Mouse (Mus musculus): ENCODE measurements around the gene Ebf1.

Ebf1 gene

DNA sequence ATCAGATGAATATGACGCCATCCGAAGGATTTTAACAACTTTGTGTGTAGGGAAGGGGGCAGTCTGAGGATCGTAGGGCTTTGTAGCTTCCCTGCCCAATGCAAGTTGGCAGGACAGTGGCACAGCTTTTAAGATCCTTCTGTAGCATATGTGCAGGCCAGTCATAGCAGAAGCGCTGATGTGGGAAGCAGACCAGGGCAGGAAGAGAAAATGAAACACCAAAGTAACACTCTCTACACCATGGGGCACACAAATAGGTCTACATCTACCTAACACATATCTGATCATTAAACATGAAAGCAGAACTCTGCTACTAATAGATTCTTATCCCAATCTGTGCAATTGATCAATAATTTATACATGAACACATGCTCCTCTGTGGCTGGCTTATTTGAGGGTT, 277.7 kb downstream of the Ebf1 start:
- DNase-seq (ENCODE audit: low read depth, low spot score) = no peak

GRCm38 (mm10) chr11:44895893-44896292, 278.8 kb downstream of the Ebf1 start:
- DNase-seq (ENCODE audit: low read depth, low spot score) = no peak

- DNase-seq (ENCODE audit: low read depth, low spot score) = no peak
These were observed 280.1 kb downstream of the Ebf1 start for GRCm38 (mm10) chr11:44897140-44897665.

DNA sequence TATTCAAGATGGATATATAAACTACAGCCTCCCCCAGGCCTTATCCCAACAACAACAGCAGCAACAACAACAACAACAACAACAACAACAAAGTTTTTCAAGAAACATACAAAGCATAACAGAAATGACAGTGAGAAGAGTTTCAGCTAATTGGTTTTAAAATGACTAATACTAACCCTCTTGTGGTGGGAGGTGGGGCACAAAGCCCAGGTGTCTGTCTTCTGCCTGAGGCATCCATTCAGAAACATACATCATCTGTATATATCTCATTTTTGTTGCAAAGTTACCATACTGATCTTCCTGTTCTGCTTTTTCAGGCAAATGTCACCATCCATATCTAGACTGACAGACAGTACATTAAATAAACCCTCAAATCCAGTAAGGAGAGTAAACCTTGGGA, 282.4 kb downstream of the Ebf1 start:
- no peak for DNase-seq (ENCODE audit: low read depth, low spot score)

GRCm38 (mm10) chr11:44899965-44900364, 282.8 kb downstream of the Ebf1 start:
- no peak for DNase-seq (ENCODE audit: low read depth, low spot score)

DNA sequence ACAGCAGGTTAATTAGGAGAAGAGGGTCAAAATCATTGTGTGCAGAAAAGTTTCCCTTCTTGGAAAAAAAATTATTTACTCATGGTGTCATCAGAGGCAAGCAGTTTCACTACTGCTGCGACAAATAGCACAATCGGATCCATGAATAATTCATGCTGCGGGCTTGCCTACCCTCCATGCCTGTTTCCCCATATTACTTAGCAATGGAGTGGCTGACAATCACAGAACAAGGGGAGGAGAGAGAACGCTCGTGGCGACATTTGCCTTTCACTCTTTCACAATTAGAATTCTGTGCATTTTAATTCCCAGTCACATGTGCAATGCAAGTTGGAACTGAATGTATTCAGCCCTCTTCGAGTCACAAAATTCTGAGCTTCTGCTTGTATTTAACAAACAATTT, 283.4 kb downstream of the Ebf1 start:
- DNase-seq (ENCODE audit: low read depth, low spot score) = no peak

DNA sequence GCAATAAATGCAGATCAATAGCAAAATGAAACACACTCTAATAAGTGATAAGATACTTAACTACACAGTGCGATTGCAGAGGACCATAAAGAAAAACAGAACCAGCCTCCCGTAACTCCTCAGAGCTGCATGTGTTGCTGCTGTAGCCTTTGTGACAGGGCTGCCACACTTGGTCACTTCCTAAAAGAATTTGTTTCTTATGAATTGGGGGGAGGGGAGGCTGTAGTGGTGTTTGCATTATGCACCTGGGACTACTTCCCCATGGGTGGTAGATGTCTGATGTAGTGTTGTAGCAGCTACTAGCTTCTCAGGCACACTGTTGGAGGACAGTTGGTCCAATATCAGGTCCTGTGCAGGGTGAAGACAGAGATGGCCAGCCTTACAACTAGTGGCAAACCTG, 284.6 kb downstream of the Ebf1 start:
- no peak for DNase-seq (ENCODE audit: low read depth, low spot score)

GRCm38 (mm10) chr11:44902165-44902564, 285.0 kb downstream of the Ebf1 start:
- no peak for DNase-seq (ENCODE audit: low read depth, low spot score)

- DNase-seq (ENCODE audit: low read depth, low spot score) = no peak
These were observed 287.0 kb downstream of the Ebf1 start for GRCm38 (mm10) chr11:44904121-44904520.

DNA sequence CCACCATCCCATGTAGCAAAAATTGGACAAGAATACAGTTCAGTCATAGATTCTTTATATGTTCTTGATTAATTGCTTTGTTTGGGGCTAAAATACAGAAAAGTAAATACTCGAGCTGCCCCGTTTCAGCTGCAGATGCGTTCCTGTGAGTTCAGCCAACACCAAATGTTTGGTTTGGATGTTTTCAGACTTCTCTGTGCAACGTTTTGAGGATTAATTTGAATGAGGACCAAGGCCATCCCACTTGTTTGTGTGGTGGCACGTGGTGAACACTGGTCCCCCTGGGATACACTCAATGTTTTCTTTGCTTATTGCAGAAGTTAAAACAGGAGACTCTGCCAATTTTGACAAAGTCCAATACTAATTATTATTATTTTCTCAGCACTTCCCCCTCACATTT, 289.3 kb downstream of the Ebf1 start:
- no peak for DNase-seq (ENCODE audit: low read depth, low spot score)

GRCm38 (mm10) chr11:44911765-44912164, 294.6 kb downstream of the Ebf1 start:
- no peak for DNase-seq (ENCODE audit: low read depth, low spot score)

DNA sequence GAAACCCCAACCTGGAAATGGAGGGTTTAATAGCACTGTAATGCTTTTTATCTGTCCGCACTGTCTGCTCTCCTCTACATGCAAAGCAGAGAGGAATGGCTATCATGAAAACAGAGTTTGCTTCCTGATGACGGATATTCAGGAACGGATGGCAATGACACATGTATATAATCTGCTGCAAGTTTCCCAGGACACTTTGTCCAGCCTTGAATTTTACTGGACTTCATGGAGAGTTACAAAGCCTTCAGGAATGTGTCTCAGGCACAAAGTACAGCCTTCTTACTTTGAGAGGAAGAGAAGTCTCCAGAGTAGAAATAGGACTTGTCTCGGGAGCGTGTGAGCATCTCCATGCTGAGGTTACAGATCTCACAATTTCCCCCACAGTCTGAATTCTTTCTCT, 296.7 kb downstream of the Ebf1 start:
- DNase-seq (ENCODE audit: low read depth, low spot score) = no peak

DNA sequence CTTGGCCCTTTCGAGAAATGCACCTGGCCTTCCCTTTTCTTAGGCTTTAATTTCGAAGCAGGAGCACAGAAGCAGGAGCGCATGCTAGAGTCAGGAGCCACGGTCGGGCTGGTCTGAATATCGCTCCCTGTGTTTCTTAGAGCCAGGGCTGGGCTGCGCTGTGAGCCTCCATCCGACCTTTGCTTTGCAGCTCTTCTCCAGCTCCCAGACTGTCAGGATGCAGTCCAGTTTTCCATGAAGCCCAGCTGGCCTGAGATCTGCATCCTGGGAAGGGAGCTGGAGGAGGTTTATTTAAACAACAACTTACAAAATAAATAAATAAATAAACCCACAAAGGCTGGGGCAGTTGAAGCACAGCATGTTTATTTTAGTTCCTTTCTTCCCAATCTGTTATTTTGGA, 299.9 kb downstream of the Ebf1 start:
- DNase-seq (ENCODE audit: low read depth, low spot score) = no peak

GRCm38 (mm10) chr11:44923138-44923537, 306.0 kb downstream of the Ebf1 start:
- no peak for DNase-seq (ENCODE audit: low read depth, low spot score)

- DNase-seq (ENCODE audit: low read depth, low spot score) = no peak
These were observed 306.9 kb downstream of the Ebf1 start for GRCm38 (mm10) chr11:44923868-44924508.

DNA sequence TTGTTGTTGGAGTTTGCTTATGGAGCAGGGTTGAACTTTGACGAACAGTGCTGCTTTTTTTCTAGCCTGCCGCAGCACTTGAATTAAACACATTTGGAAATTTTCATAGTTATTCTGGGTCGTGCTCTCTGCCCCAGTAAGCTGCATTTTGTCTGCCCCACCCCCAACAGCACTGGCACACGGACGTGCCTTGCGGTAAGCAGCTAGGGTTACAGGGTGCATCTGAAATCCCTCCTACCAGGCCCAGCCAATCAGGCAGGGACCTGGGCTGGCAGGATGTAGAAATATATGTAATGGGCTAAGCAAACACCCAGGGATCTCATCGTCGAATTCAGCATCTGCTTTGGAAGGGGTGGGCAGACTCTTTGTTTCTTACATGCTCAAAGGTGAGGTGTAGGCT, 307.8 kb downstream of the Ebf1 start:
- no peak for DNase-seq (ENCODE audit: low read depth, low spot score)

- DNase-seq (ENCODE audit: low read depth, low spot score) = no peak
These were observed 308.8 kb downstream of the Ebf1 start for GRCm38 (mm10) chr11:44925806-44926525.

GRCm38 (mm10) chr11:44928403-44928802, 311.3 kb downstream of the Ebf1 start:
- no peak for DNase-seq (ENCODE audit: low read depth, low spot score)

DNA sequence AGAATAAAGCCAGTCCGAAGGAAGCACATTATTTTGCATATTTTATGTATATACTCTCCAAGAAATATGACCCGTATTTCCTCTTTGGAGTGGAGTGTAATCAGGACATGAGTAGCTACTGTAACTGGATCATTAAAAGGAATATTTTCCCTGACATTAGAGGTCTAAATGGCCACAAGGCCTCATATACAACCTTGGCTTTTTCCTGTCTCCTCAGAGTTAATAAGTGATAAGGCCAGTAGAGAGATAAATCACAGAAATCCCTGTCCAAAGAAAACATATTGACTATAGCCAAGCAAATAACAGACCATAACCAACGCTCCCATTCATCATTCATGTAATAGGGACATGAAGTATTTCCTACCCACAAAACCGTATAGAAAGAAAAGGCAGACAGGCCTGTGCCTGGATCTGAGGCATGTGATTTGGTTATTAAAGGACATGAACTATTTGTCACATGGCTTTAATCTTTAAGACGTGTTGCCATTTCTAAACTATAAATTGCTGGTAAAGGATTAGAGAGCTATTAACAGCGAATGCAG, 315.9 kb downstream of the Ebf1 start:
- DNase-seq (ENCODE audit: low read depth, low spot score) = no peak

- DNase-seq (ENCODE audit: low read depth, low spot score) = no peak
These were observed 326.7 kb downstream of the Ebf1 start for GRCm38 (mm10) chr11:44943781-44944180.

DNA sequence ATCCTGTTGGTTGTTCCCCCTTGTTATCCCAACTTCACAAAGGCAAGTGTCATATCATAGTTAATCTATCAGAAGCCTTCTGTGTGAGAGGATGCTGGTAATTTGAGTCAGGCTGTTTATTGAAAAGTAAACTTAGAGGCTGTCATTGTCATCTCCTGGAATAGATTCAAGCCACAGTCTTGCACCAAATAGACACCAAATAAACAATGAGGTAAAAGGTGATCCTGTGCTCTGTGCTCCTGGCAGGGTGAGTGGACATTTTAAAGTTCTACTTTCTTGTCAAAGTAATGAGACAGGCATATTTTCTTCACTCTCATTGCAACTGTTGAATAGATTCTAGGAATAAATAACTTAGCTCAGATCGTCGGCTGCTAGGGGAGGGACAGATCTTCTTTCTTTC, 327.3 kb downstream of the Ebf1 start:
- DNase-seq (ENCODE audit: low read depth, low spot score) = no peak

- no peak for DNase-seq (ENCODE audit: low read depth, low spot score)
These were observed 329.5 kb downstream of the Ebf1 start for GRCm38 (mm10) chr11:44946618-44947017.

- DNase-seq (ENCODE audit: low read depth, low spot score) = no peak
These were observed 331.4 kb downstream of the Ebf1 start for GRCm38 (mm10) chr11:44948541-44948940.
